Mouse (Mus musculus) embryonic facial prominence, embryonic 11.5 days (tissue): ENCODE measurements around the gene Plac9a. TPM values are rescaled to one million over a fixed set of nuclear protein-coding genes. Genes with fewer than 3 reads are reported as not detected.

Source experiments
- ATAC-seq: fragments of 200-750 bp; cut with Nextera tagmentation; replicated peaks from 2 replicates; pipeline ENCODE4 v1.8.0; 2017; ENCODE audit warnings: low read depth; ENCODE audit not compliant: insufficient number of reproducible peaks, low FRiP score, low TSS enrichment
- DNase-seq: peaks from one replicate; pipeline ENCODE4 v3.0.0-alpha.2; 2015; ENCODE audit warnings: low spot score
- H3K27ac ChIP-seq: fragments of 300-500 bp; sonication (generic); replicated peaks from 2 replicates; pipeline ENCODE4 v1.5.1; 2014; ENCODE audit warnings: mild to moderate bottlenecking, low read depth, low read length, control low read depth
- H3K27me3 ChIP-seq: fragments of 300-500 bp; sonication (generic); 2 replicates; pipeline ENCODE4 v1.6.1; 2014; ENCODE audit warnings: mild to moderate bottlenecking, low read length, moderate library complexity, mixed read lengths; ENCODE audit not compliant: control insufficient read depth, insufficient read depth
- H3K36me3 ChIP-seq: fragments of 300-500 bp; sonication (generic); replicated peaks from 2 replicates; pipeline ENCODE4 v1.6.1; 2014; ENCODE audit warnings: low read depth, mild to moderate bottlenecking, low read length, moderate library complexity, mixed read lengths; ENCODE audit not compliant: control insufficient read depth, insufficient read depth
- H3K4me1 ChIP-seq: fragments of 300-500 bp; sonication (generic); 2 replicates; pipeline ENCODE4 v1.6.1; 2014; ENCODE audit warnings: low read length, mixed read lengths; ENCODE audit not compliant: control insufficient read depth, insufficient read depth
- H3K4me2 ChIP-seq: fragments of 300-500 bp; sonication (generic); 2 replicates; pipeline ENCODE4 v1.6.1; 2014; ENCODE audit warnings: low read depth, mild to moderate bottlenecking, control low read depth, low read length, moderate library complexity
- H3K4me3 ChIP-seq: fragments of 300-500 bp; sonication (generic); 2 replicates; pipeline ENCODE4 v1.5.1; 2014; ENCODE audit warnings: low read depth, low read length, control low read depth
- H3K9ac ChIP-seq: fragments of 300-500 bp; sonication (generic); replicated peaks from 2 replicates; pipeline ENCODE4 v1.6.1; 2014; ENCODE audit warnings: mild to moderate bottlenecking, control low read depth, low read length
- H3K9me3 ChIP-seq: fragments of 300-500 bp; sonication (generic); replicated peaks from 2 replicates; pipeline ENCODE4 v1.6.1; 2016; ENCODE audit warnings: mild to moderate bottlenecking, low read length, inconsistent platforms, mixed read lengths; ENCODE audit not compliant: control insufficient read depth
- WGBS: fragments of 180-500 bp; shearing (Covaris S2); extraction: QIAGEN DNeasy Blood & Tissue Kit; methylation state at CpG from one replicate; pipeline ENCODE4 v1.1.7; 2014; 5-methylcytosine and 5-hydroxymethylcytosine counted together
- polyA plus RNA-seq: library from polyadenylated mRNA; unstranded; fragments of >200 nt; fragmentation: Nextera tagmentation; extraction: Ambion mirVana; gene quantifications from 2 replicates; pipeline ENCODE4 v1.2.1, GENCODE M21; 2014

The Plac9a gene
- polyA plus RNA-seq, 1 experiment from 2014 or later: not detected

GRCm38 (mm10) chr14:25869135-25869878 lies 33.6 kb downstream of the Plac9a start:
- H3K4me1 ChIP-seq: no peaks in the 10 kb centered on the region
- H3K27ac ChIP-seq: no peak overlapping the region
- 61% methylated on average over 9 of the region's 9 CpGs for WGBS
- no peaks in the 10 kb centered on the region for H3K27me3 ChIP-seq
- H3K9ac ChIP-seq: no peak overlapping the region
- no peaks in the 10 kb centered on the region for H3K9me3 ChIP-seq
- DNase-seq: no peak
- no peak for ATAC-seq
- H3K36me3 ChIP-seq: no peaks in the 10 kb centered on the region
- H3K4me2 ChIP-seq: no peak overlapping the region
- no peak overlapping the region for H3K4me3 ChIP-seq

GRCm38 (mm10) chr14:25868706-25869105 lies 34.2 kb downstream of the Plac9a start:
- no peaks in the 10 kb centered on the region for H3K27me3 ChIP-seq
- H3K27ac ChIP-seq: no peak overlapping the region
- H3K4me3 ChIP-seq: no peak overlapping the region
- 54% methylated on average over 3 of the region's 4 CpGs for WGBS
- no peak overlapping the region for H3K4me2 ChIP-seq
- H3K9me3 ChIP-seq: no peaks in the 10 kb centered on the region
- no peaks in the 10 kb centered on the region for H3K36me3 ChIP-seq
- no peak overlapping the region for H3K9ac ChIP-seq
- DNase-seq (no peak), ATAC-seq (no peak)
- no peaks in the 10 kb centered on the region for H3K4me1 ChIP-seq

- Histone ChIP-seq H3K36me3 (no peaks in the 10 kb centered on the region), H3K4me1 (no peaks in the 10 kb centered on the region), H3K27me3 (no peaks in the 10 kb centered on the region), H3K4me3 (no peak overlapping the region), H3K4me2 (no peak overlapping the region), H3K9me3 (no peaks in the 10 kb centered on the region), H3K9ac (no peak overlapping the region), H3K27ac (no peak overlapping the region)
- 52% methylated on average over 6 of the region's 6 CpGs for WGBS
- DNase-seq: no peak
- ATAC-seq: no peak
These were observed 35.1 kb downstream of the Plac9a start for GRCm38 (mm10) chr14:25867834-25868233.

- DNase-seq: no peak
- WGBS: 83% methylated on average over 11 of the region's 11 CpGs
- Histone ChIP-seq H3K9ac (no peak overlapping the region), H3K4me2 (no peak overlapping the region), H3K4me1 (no peaks in the 10 kb centered on the region), H3K36me3 (no peaks in the 10 kb centered on the region), H3K4me3 (no peak overlapping the region), H3K27me3 (no peaks in the 10 kb centered on the region), H3K9me3 (no peaks in the 10 kb centered on the region), H3K27ac (no peak overlapping the region)
- ATAC-seq: no peak
These were observed 36.1 kb downstream of the Plac9a start for GRCm38 (mm10) chr14:25866832-25867231.

GRCm38 (mm10) chr14:25866384-25866783 lies 36.5 kb downstream of the Plac9a start:
- no peaks in the 10 kb centered on the region for H3K4me1 ChIP-seq
- no peaks in the 10 kb centered on the region for H3K36me3 ChIP-seq
- H3K27ac ChIP-seq: no peak overlapping the region
- ATAC-seq: no peak
- no peaks in the 10 kb centered on the region for H3K27me3 ChIP-seq
- WGBS: 76% methylated on average over 6 of the region's 6 CpGs
- no peak overlapping the region for H3K4me2 ChIP-seq
- H3K9me3 ChIP-seq: no peaks in the 10 kb centered on the region
- no peak for DNase-seq
- no peak overlapping the region for H3K4me3 ChIP-seq
- H3K9ac ChIP-seq: no peak overlapping the region

- no peaks in the 10 kb centered on the region for H3K36me3 ChIP-seq
- H3K4me1 ChIP-seq: no peaks in the 10 kb centered on the region
- no peak overlapping the region for H3K4me2 ChIP-seq
- no peak overlapping the region for H3K9ac ChIP-seq
- no peaks in the 10 kb centered on the region for H3K27me3 ChIP-seq
- ATAC-seq: no peak
- 74% methylated on average over 5 of the region's 5 CpGs for WGBS
- H3K4me3 ChIP-seq: no peak overlapping the region
- no peaks in the 10 kb centered on the region for H3K9me3 ChIP-seq
- DNase-seq: no peak
- no peak overlapping the region for H3K27ac ChIP-seq
These were observed 37.6 kb downstream of the Plac9a start for GRCm38 (mm10) chr14:25865251-25865650.

GRCm38 (mm10) chr14:25863721-25864120 lies 39.2 kb downstream of the Plac9a start:
- WGBS: 81% methylated on average over 2 of the region's 2 CpGs
- no peaks in the 10 kb centered on the region for H3K27me3 ChIP-seq
- no peaks in the 10 kb centered on the region for H3K4me1 ChIP-seq
- no peaks in the 10 kb centered on the region for H3K36me3 ChIP-seq
- no peaks in the 10 kb centered on the region for H3K9me3 ChIP-seq
- no peak for DNase-seq
- H3K27ac ChIP-seq: no peak overlapping the region
- H3K4me2 ChIP-seq: no peak overlapping the region
- no peak overlapping the region for H3K4me3 ChIP-seq
- H3K9ac ChIP-seq: no peak overlapping the region
- ATAC-seq: no peak

- Histone ChIP-seq H3K36me3 (no peaks in the 10 kb centered on the region), H3K9me3 (no peaks in the 10 kb centered on the region), H3K9ac (no peak overlapping the region), H3K4me3 (no peak overlapping the region), H3K4me2 (no peak overlapping the region), H3K27ac (no peak overlapping the region), H3K27me3 (no peaks in the 10 kb centered on the region), H3K4me1 (no peaks in the 10 kb centered on the region)
- WGBS: 88% methylated on average over 13 of the region's 13 CpGs
- DNase-seq: no peak
- ATAC-seq: no peak
These were observed 40.9 kb downstream of the Plac9a start for GRCm38 (mm10) chr14:25861771-25862530.
